Mouse (Mus musculus) heart, postnatal 0 days (tissue): Measurements from ENCODE around the gene Nup210l. TPM values are rescaled to one million over a fixed set of nuclear protein-coding genes. Genes with fewer than 3 reads are reported as not detected.

Experiments
- ATAC-seq: fragments of 200-750 bp; cut with Nextera tagmentation; 2 replicates; pipeline ENCODE4 v1.8.0; 2017; ENCODE audit warnings: low read depth, moderate number of reproducible peaks, moderate library complexity; ENCODE audit not compliant: insufficient read depth
- DNase-seq: peaks from one replicate; pipeline ENCODE4 v3.0.0-alpha.2; 2016; ENCODE audit warnings: low spot score
- H3K27ac ChIP-seq: fragments of 300-500 bp; sonication (generic); 2 replicates; pipeline ENCODE4 v1.5.1; 2014; ENCODE audit warnings: low read depth, mild to moderate bottlenecking
- H3K27me3 ChIP-seq: fragments of 300-500 bp; sonication (generic); 2 replicates; pipeline ENCODE4 v1.6.1; 2014; ENCODE audit warnings: low read length, mixed read lengths; ENCODE audit not compliant: control insufficient read depth, insufficient read depth
- H3K36me3 ChIP-seq: fragments of 300-500 bp; sonication (generic); replicated peaks from 2 replicates; pipeline ENCODE4 v1.6.1; 2014; ENCODE audit warnings: low read length, mixed read lengths; ENCODE audit not compliant: control insufficient read depth, insufficient read depth
- H3K4me1 ChIP-seq: fragments of 300-500 bp; sonication (generic); 2 replicates; pipeline ENCODE4 v1.6.1; 2014; ENCODE audit warnings: antibody characterized with exemption; ENCODE audit not compliant: control insufficient read depth, insufficient read depth
- H3K4me2 ChIP-seq: fragments of 300-500 bp; sonication (generic); 2 replicates; pipeline ENCODE4 v1.6.1; 2014; ENCODE audit warnings: low read depth, mild to moderate bottlenecking, low read length, moderate library complexity
- H3K4me3 ChIP-seq: fragments of 300-500 bp; sonication (generic); 2 replicates; pipeline ENCODE4 v1.5.1; 2014; ENCODE audit warnings: low read depth, low read length
- H3K9ac ChIP-seq: fragments of 300-500 bp; sonication (generic); replicated peaks from 2 replicates; pipeline ENCODE4 v1.6.1; 2014; ENCODE audit warnings: low read depth, low read length, mixed read lengths
- H3K9me3 ChIP-seq: fragments of 300-500 bp; sonication (generic); replicated peaks from 2 replicates; pipeline ENCODE4 v1.6.1; 2016; ENCODE audit warnings: low read length; ENCODE audit not compliant: control insufficient read depth
- CTCF ChIP-seq: IDR thresholded peaks from 2 replicates; pipeline ENCODE4 v1.5.1; 2016; ENCODE audit warnings: antibody characterized with exemption, control low read depth, low read depth
- EP300 ChIP-seq: IDR thresholded peaks from 2 replicates; pipeline ENCODE4 v1.6.1; 2016; ENCODE audit warnings: antibody characterized with exemption, low read depth
- WGBS: fragments of 180-500 bp; shearing (Covaris S2); extraction: QIAGEN DNeasy Blood & Tissue Kit; methylation state at CpG from one replicate; pipeline ENCODE4 v1.1.7; 2014; 5-methylcytosine and 5-hydroxymethylcytosine counted together
- polyA plus RNA-seq: library from polyadenylated mRNA; unstranded; fragments of >200 nt; fragmentation: Nextera tagmentation; extraction: Ambion mirVana; gene quantifications from 2 replicates; pipeline ENCODE4 v1.2.1, GENCODE M21; 2015
- total RNA-seq: library from RNA; depleted of rRNA; stranded (reverse); fragments of >200 nt; gene quantifications from 2 replicates; pipeline ENCODE4 v1.2.3, GENCODE M21; 2014; ENCODE audit warnings: low replicate concordance

Gene Nup210l
- total and polyA plus RNA-seq, 2 experiments from 2014 or later: 0.04 TPM

DNA sequence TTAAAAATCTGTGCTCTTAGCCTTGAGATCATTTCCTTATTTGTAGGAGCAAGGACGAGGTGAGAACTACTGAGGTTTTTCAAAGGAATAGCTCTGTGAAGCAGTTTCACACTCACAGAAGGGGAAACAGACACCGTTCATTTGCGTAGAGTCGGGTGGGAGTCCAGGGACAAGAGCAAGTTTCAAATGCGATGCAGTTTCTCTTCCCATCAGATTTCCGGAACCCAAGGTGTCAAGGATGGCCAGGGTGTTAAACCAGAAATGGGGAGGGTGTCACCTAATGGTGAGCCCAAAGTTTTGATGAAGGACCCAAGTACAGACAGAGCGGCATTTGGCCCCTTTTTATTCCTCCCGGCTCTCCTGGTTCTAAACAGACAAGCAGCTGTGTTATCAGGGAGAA lies 127.1 kb downstream of the Nup210l start:
- no peak for DNase-seq
- ATAC-seq: no peak
- H3K4me3 ChIP-seq: peak overlapping the region; percentile 81
- H3K36me3 ChIP-seq: peaks cover 25% of the 10 kb centered on the region
- H3K4me1 ChIP-seq: peaks cover 7% of the 10 kb centered on the region
- H3K9me3 ChIP-seq: no peaks in the 10 kb centered on the region
- 8% methylated on average over 8 of the region's 8 CpGs for WGBS
- 0 out of 2 replicates have a peak, but pooled peaks have one; percentile 22 for TF ChIP-seq EP300
- no peak for TF ChIP-seq CTCF
- no peak overlapping the region for H3K27ac ChIP-seq
- peak overlapping the region; percentile 94 for H3K4me2 ChIP-seq
- H3K27me3 ChIP-seq: no peaks in the 10 kb centered on the region
- H3K9ac ChIP-seq: 0 out of 2 replicates have a peak overlapping the region, but pooled peaks have one; percentile 82

DNA sequence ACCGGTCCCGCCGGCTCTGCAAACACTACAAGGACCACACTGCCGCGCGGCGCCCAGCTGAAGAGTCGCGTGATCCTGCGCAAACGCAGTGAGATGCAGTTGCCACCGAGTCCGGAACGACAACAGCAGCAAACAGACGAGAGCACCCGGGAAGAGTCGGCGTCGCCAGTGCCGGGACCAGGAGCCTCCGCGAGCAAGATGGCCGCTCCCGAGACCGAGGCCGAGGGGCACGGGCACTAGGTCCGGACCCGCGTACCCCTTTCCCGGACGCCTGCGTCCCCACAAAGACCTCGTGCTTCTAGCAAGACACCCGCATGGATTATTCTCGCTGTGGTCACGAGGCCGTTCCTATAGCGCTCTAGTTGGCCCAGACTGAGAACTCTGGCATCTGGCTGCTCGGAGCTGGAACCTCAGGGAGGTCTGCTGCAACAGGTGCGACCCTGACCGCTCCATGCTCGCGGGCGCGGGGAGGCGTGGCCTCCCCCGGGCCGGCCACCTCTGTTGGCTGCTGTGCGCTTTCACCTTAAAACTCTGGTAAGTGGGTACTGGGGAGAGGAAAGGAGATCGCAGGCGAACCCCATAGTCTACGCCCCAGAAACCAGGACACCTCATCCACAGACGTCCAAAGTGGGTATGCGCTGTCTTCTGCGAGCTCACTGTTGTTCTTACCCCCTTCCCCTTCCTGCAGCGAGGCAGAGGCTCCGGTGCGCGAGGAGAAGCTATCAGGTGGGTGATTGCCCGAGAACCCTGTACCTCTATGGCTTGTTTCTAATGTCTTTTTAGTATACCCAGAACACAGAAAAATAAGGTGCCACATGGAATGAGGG lies 127.8 kb downstream of the Nup210l start, which contains the start of gene Jtb:
TSS of gene Jtb (plus strand) at position 91 of the 827 bp plus-strand sequence.
- peak; percentile 91 for DNase-seq
- Histone ChIP-seq H3K27ac (peak within 1 kb of the TSS; percentile 94), H3K4me2 (peak within 1 kb of the TSS; percentile 94), H3K9me3 (no peaks in the 10 kb centered on the region), H3K27me3 (no peaks in the 10 kb centered on the region), H3K9ac (peak within 1 kb of the TSS; percentile 82), H3K4me1 (peaks cover 7% of the 10 kb centered on the region), H3K4me3 (peak within 1 kb of the TSS; percentile 81), H3K36me3 (peaks cover 30% of the 10 kb centered on the region)
- peak; percentile 97 for ATAC-seq
- TF ChIP-seq EP300 (0 out of 2 replicates have a peak, but pooled peaks have one; percentile 27), CTCF (no peak)
- WGBS: 0% methylated on average over 61 of the region's 61 CpGs

DNA sequence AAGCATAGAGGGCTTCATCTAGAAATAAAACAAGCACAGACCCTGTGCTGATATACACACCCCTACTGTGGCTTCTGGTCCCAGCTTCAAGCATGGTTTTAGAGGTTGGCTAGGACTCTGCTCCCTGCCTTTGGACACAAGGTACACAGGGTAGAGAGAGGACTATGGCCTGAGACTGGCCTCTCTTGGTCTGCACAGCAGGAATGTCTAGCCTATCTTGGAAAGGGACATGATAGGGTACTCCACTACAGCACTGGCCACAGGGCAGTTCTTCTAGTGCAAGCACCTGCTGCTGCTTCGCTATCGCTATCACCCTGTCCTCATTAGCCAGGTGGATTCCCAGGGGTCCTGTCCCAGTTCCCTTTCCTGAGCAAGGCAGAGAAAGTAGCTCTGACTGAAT lies 137.3 kb downstream of the Nup210l start:
- Histone ChIP-seq H3K27ac (no peak overlapping the region), H3K9ac (no peak overlapping the region), H3K9me3 (no peaks in the 10 kb centered on the region), H3K4me1 (peaks cover 8% of the 10 kb centered on the region; the same call in 1 of the 2 replicates), H3K4me2 (no peak overlapping the region), H3K4me3 (no peak overlapping the region), H3K27me3 (no peaks in the 10 kb centered on the region), H3K36me3 (peaks cover 9% of the 10 kb centered on the region)
- no peak for DNase-seq
- ATAC-seq: no peak
- WGBS: 96% methylated on average over 2 of the region's 2 CpGs
- TF ChIP-seq CTCF (no peak), EP300 (no peak)

DNA sequence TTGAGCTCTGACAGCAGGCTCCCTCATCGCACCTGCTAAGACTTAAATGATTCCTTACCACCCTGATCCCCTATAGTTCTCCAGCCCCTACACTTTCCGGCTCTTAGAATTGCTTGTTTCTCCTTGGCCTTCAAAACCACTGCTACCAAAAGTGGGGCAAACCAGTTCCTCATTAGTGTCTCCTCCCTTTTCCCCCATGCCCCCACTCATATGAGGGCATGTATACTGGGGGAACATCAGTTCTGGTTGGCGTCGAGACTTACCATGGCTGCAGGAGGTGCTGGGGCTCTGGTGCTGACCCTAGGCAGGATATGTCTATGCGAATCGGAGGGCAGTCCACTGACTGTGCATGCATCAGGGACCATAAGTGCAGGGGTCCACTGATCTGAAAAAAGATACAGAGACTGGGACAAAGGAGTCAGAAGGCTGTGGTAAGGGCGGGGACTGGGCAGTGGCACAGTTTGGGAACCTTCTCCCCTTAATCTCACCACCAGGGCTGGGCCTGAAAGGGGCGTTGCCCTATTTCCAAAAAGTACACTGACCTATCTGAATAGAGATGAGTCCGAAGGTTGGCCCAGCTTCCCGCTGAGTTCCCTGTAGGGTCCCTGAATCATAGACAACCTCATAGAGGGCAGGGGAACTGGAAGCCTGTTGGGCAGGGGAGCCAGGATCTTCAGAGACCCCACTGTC lies 137.9 kb downstream of the Nup210l start:
- DNase-seq (no peak), ATAC-seq (no peak)
- TF ChIP-seq EP300 (no peak), CTCF (no peak)
- Histone ChIP-seq H3K4me1 (peaks cover 8% of the 10 kb centered on the region; the same call in 1 of the 2 replicates), H3K9me3 (no peaks in the 10 kb centered on the region), H3K36me3 (0 out of 2 replicates have a peak, but pooled peaks cover 3% of the 10 kb centered on the region), H3K27me3 (no peaks in the 10 kb centered on the region), H3K4me3 (no peak overlapping the region), H3K27ac (no peak overlapping the region), H3K4me2 (no peak overlapping the region), H3K9ac (no peak overlapping the region)
- WGBS: 87% methylated on average over 10 of the region's 10 CpGs

DNA sequence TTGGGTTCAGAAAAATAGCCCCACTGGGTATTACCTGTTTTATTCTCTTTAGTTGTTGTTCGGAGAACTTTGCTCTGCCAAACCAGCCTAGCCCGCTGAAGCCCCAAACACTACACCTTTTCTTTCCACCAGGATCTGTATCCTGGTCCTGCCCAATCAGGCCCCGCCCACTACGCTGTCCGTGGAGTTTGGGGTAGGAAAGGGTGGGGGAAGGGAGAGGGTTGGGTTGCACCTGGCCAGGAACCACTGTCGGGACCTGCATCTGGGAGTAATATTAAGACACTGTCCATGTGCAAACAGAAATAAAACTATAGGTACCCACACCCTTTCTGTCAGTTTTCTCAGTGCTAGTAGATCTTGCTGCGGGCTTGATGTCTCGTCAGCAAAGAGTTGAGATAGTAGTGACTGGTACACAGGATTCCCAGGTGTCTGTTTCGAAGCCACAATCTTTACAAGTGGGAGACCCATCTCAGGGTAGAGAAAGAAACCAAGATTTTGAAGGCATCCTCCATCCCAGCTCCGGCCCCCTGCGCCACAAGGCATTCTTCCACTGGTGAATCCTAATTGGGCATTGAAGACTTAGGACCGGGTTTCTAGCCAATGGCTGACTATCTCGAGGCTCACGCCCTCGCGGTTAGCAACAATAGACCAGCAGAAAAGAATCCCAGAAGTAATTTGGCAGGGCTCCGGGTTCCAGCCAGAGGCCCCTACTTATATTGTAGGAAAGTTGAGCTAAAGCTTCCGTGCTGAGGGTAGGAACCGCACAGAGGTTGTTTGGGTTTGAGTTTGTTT lies 139.2 kb downstream of the Nup210l start, which contains the start of gene Creb3l4:
TSS of gene Creb3l4 (minus strand) at position 529 of the 792 bp plus-strand sequence.
- no peak within 1 kb of the TSS; the same call in 1 of the 2 replicates for H3K27ac ChIP-seq
- 7% methylated on average over 19 of the region's 19 CpGs for WGBS
- peak; percentile 54 for ATAC-seq
- H3K4me3 ChIP-seq: peak within 1 kb of the TSS; percentile 42
- no peaks in the 10 kb centered on the region for H3K36me3 ChIP-seq
- peak; percentile 76 for DNase-seq
- no peaks in the 10 kb centered on the region for H3K27me3 ChIP-seq
- no peak for TF ChIP-seq CTCF
- TF ChIP-seq EP300: no peak
- peaks cover 8% of the 10 kb centered on the region; the same call in 1 of the 2 replicates for H3K4me1 ChIP-seq
- peak within 1 kb of the TSS; percentile 66 for H3K4me2 ChIP-seq
- no peaks in the 10 kb centered on the region for H3K9me3 ChIP-seq
- H3K9ac ChIP-seq: peak within 1 kb of the TSS; percentile 22; the same call in 1 of the 2 replicates
